Mouse (Mus musculus): ENCODE measurements around the gene Noxred1. TPM values are rescaled to one million over a fixed set of nuclear protein-coding genes. Genes with fewer than 3 reads are reported as not detected.

Gene Noxred1
- total and polyA plus RNA-seq, 3 experiments: 5.1 to 10.4 (median 6.9) TPM

DNA sequence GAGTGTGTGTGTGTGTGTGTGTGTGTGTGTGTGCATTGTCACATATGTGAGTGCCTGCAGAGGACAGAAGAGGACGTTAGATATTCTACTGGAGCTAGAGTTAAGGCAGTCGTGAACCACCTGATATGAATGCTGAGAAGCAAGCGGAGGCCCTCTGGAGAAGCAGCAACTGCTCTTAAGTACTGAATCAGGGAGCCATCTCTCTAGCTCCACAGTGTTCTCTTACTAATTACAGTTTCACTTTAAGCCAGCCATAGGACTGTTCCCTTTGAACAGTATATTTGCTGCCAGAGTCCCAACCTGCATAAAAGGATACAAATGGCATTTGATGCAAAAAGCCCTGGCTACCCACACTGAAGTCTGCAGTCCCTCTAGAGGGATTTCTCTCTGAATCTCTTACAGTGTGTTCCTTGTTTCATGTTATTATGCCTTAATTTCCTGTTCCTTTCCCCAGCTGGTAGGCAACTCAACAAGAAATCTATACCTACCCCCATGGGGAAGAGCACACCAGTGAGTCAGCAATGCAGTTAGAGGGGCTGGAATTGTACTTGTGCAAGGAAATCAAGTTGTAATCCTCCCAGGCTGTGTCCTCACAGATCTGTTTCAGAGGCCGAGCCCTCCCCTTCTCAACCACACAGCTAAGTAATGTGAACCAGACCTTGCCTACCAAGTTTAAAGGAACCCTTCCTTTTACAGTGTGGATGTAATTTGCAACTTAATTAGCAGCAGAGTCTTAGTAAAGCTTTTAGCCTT lies 63.2 kb downstream of the Noxred1 start:
- H3K27me3 ChIP-seq (replicated peaks): no peaks in the 10 kb centered on the region
- H3K4me1 ChIP-seq (ENCODE audit: control insufficient read depth in 1 of 2, insufficient read depth in 2 of 2): peaks cover 0 to 6% of the 10 kb centered on the region in 2 experiments; a peak in 2 of 4 replicates
- in situ Hi-C loops (cut with MboI; ENCODE audit: low pct_ligation_motif_present, low pct_unique_long_range_greater_than_20kb, low sequenced_read_pairs): no loop called here
- dilution Hi-C loops (cut with MboI; ENCODE audit: extremely low pct_ligation_motif_present, extremely low pct_unique_long_range_greater_than_20kb, low sequenced_read_pairs): no loop called here
- H3K36me3 ChIP-seq (replicated peaks in 1 of 2; ENCODE audit: control insufficient read depth in 1 of 2, insufficient read depth in 1 of 2, low read length in 1 of 2): peaks cover 79 to 97% of the 10 kb centered on the region in 2 experiments
- no peak overlapping the region for H3K27ac ChIP-seq (ENCODE audit: insufficient read depth, low read depth)
- peaks cover 12% of the 10 kb centered on the region; the same call in 1 of the 2 replicates for H3K79me2 ChIP-seq (replicated peaks; ENCODE audit: control insufficient read depth, extremely low read depth, insufficient read depth, poor library complexity, severe bottlenecking)
- no peak for DNase-seq (ENCODE audit: extremely low read depth)
- no peak for TF ChIP-seq TBP (conservative IDR thresholded peaks at IDR 0.05; ENCODE audit: low read depth, low read length)
- no peak for TF ChIP-seq ZNF384 (IDR thresholded peaks at IDR 0.05; ENCODE audit: low read depth, low read length)
- TF ChIP-seq MYC (IDR thresholded peaks at IDR 0.05; ENCODE audit: low read depth, low read length): no peak
- TF ChIP-seq JUND (conservative IDR thresholded peaks at IDR 0.05; ENCODE audit: low read depth, low read length): no peak
- no peak for TF ChIP-seq JUN (IDR thresholded peaks at IDR 0.05; ENCODE audit: insufficient read depth, low read depth, low read length)
- no peak for TF ChIP-seq SIN3A (IDR thresholded peaks at IDR 0.05; ENCODE audit: low read length)
- no peak for TF ChIP-seq RAD21 (IDR thresholded peaks at IDR 0.05; ENCODE audit: low read depth, low read length)
- TF ChIP-seq CHD2 (IDR thresholded peaks at IDR 0.05; ENCODE audit: low read length): no peak
- no peak for TF ChIP-seq MEF2A (IDR thresholded peaks at IDR 0.05; ENCODE audit: borderline replicate concordance, low read depth, low read length)
- TF ChIP-seq CTCF (conservative IDR thresholded peaks at IDR 0.05 in 1 of 2, IDR thresholded peaks at IDR 0.05 in 1 of 2; ENCODE audit: low read depth in 2 of 2, low read length in 2 of 2): no peak
- no peak for TF ChIP-seq POLR2AphosphoS2 (IDR thresholded peaks at IDR 0.05; ENCODE audit: low read depth, low read length)
- TF ChIP-seq TCF12 (IDR thresholded peaks at IDR 0.05; ENCODE audit: low read depth, low read length): no peak
- no peak for TF ChIP-seq ETS1 (conservative IDR thresholded peaks at IDR 0.05; ENCODE audit: low read depth, low read length)
- no peak for TF ChIP-seq HCFC1 (IDR thresholded peaks at IDR 0.05; ENCODE audit: low read depth, low read length)
- TF ChIP-seq ZC3H11A (IDR thresholded peaks at IDR 0.05; ENCODE audit: low read depth, low read length): no peak
- no peak for TF ChIP-seq MAZ (IDR thresholded peaks at IDR 0.05; ENCODE audit: low read depth, low read length)
- TF ChIP-seq MAFK (IDR thresholded peaks at IDR 0.05; ENCODE audit: insufficient replicate concordance, low read length): no peak
- no peak for TF ChIP-seq KAT2A (IDR thresholded peaks at IDR 0.05; ENCODE audit: insufficient replicate concordance, low read length)
- TF ChIP-seq POLR2A (IDR thresholded peaks at IDR 0.05; ENCODE audit: low read depth, low read length): no peak
- no peak for TF ChIP-seq CHD1 (IDR thresholded peaks at IDR 0.05; ENCODE audit: low read depth, low read length)
- H3K9me3 ChIP-seq (replicated peaks; ENCODE audit: low read length): no peaks in the 10 kb centered on the region
- H3K4me3 ChIP-seq (replicated peaks in 1 of 3; ENCODE audit: low read depth in 2 of 3, low read length in 2 of 3, poor library complexity in 1 of 3): no peak overlapping the region
- H3K9ac ChIP-seq (ENCODE audit: insufficient read depth, low read depth): no peak overlapping the region
- H3K4me2 ChIP-seq (ENCODE audit: insufficient read depth, low read depth, poor library complexity, severe bottlenecking): no peak overlapping the region

Other genes with a start within 250 kb of the Noxred1 start
- not detected in 2 replicates for gene Zdhhc22, start 248.3 kb downstream of the Noxred1 start, total RNA-seq (2012; rRNA removed)
- gene Zdhhc22, start 248.3 kb downstream of the Noxred1 start, total RNA-seq (2014; rRNA removed): not detected in 2 replicates
- not detected in 2 replicates for gene Zdhhc22, start 248.3 kb downstream of the Noxred1 start, polyA plus RNA-seq (2012; ENCODE audit: insufficient read length, low read depth)
- gene Tmem63c, start 217.4 kb downstream of the Noxred1 start, total RNA-seq (2012; rRNA removed): 0.04 and 0.08 TPM in 2 replicates
- 0.11 and 0.23 TPM in 2 replicates for gene Tmem63c, start 217.4 kb downstream of the Noxred1 start, total RNA-seq (2014; rRNA removed)
- gene Tmem63c, start 217.4 kb downstream of the Noxred1 start, polyA plus RNA-seq (2012; ENCODE audit: insufficient read length, low read depth): 0.34 and 0.53 TPM in 2 replicates
- gene Ngb, start 136.2 kb downstream of the Noxred1 start, total RNA-seq (2012; rRNA removed): 0.08 TPM in 1 of 2 replicates, not detected in the other
- 0.23 TPM in 1 of 2 replicates, not detected in the other for gene Ngb, start 136.2 kb downstream of the Noxred1 start, total RNA-seq (2014; rRNA removed)
- 0.15 TPM in 1 of 2 replicates, not detected in the other for gene Ngb, start 136.2 kb downstream of the Noxred1 start, polyA plus RNA-seq (2012; ENCODE audit: insufficient read length, low read depth)
- gene Gstz1, start 91.6 kb downstream of the Noxred1 start, total RNA-seq (2012; rRNA removed): 16.7 and 22.3 TPM in 2 replicates
- 26.8 and 27.5 TPM in 2 replicates for gene Gstz1, start 91.6 kb downstream of the Noxred1 start, total RNA-seq (2014; rRNA removed)
- 19.7 and 20.5 TPM in 2 replicates for gene Gstz1, start 91.6 kb downstream of the Noxred1 start, polyA plus RNA-seq (2012; ENCODE audit: insufficient read length, low read depth)
- 12.4 and 12.8 TPM in 2 replicates for gene Pomt2, start 90.8 kb downstream of the Noxred1 start, total RNA-seq (2012; rRNA removed)
- gene Pomt2, start 90.8 kb downstream of the Noxred1 start, total RNA-seq (2014; rRNA removed): 11.7 and 12.0 TPM in 2 replicates
- 10.5 and 11.6 TPM in 2 replicates for gene Pomt2, start 90.8 kb downstream of the Noxred1 start, polyA plus RNA-seq (2012; ENCODE audit: insufficient read length, low read depth)
- 0.97 and 1.1 TPM in 2 replicates for gene Samd15, start 39.0 kb downstream of the Noxred1 start, total RNA-seq (2012; rRNA removed)
- 0.28 and 1.8 TPM in 2 replicates for gene Samd15, start 39.0 kb downstream of the Noxred1 start, total RNA-seq (2014; rRNA removed)
- gene Samd15, start 39.0 kb downstream of the Noxred1 start, polyA plus RNA-seq (2012; ENCODE audit: insufficient read length, low read depth): 2.8 and 3.9 TPM in 2 replicates
- 27.3 and 29.1 TPM in 2 replicates for gene Tmed8, start 38.3 kb downstream of the Noxred1 start, total RNA-seq (2012; rRNA removed)
- gene Tmed8, start 38.3 kb downstream of the Noxred1 start, total RNA-seq (2014; rRNA removed): 27.9 and 29.3 TPM in 2 replicates
- 29.4 and 34.8 TPM in 2 replicates for gene Tmed8, start 38.3 kb downstream of the Noxred1 start, polyA plus RNA-seq (2012; ENCODE audit: insufficient read length, low read depth)
- 32.1 and 33.7 TPM in 2 replicates for gene Vipas39, start 27.5 kb upstream of the Noxred1 start, total RNA-seq (2012; rRNA removed)
- 44.4 and 47.2 TPM in 2 replicates for gene Vipas39, start 27.5 kb upstream of the Noxred1 start, total RNA-seq (2014; rRNA removed)
- gene Vipas39, start 27.5 kb upstream of the Noxred1 start, polyA plus RNA-seq (2012; ENCODE audit: insufficient read length, low read depth): 27.9 and 30.2 TPM in 2 replicates
- gene Ahsa1, start 27.7 kb upstream of the Noxred1 start, total RNA-seq (2012; rRNA removed): 288 and 397 TPM in 2 replicates
- gene Ahsa1, start 27.7 kb upstream of the Noxred1 start, total RNA-seq (2014; rRNA removed): 456 and 483 TPM in 2 replicates
- 392 and 523 TPM in 2 replicates for gene Ahsa1, start 27.7 kb upstream of the Noxred1 start, polyA plus RNA-seq (2012; ENCODE audit: insufficient read length, low read depth)
- gene Ism2, start 61.0 kb upstream of the Noxred1 start, total RNA-seq (2012; rRNA removed): 0.08 TPM in 2 replicates
- gene Ism2, start 61.0 kb upstream of the Noxred1 start, total RNA-seq (2014; rRNA removed): not detected in 2 replicates
- 0.16 TPM in 1 of 2 replicates, not detected in the other for gene Ism2, start 61.0 kb upstream of the Noxred1 start, polyA plus RNA-seq (2012; ENCODE audit: insufficient read length, low read depth)
- 37.1 and 37.4 TPM in 2 replicates for gene Sptlc2, start 149.6 kb upstream of the Noxred1 start, total RNA-seq (2012; rRNA removed)
- 49.2 and 56.5 TPM in 2 replicates for gene Sptlc2, start 149.6 kb upstream of the Noxred1 start, total RNA-seq (2014; rRNA removed)
- gene Sptlc2, start 149.6 kb upstream of the Noxred1 start, polyA plus RNA-seq (2012; ENCODE audit: insufficient read length, low read depth): 68.6 and 72.2 TPM in 2 replicates
- gene Slirp, start 205.2 kb upstream of the Noxred1 start, total RNA-seq (2012; rRNA removed): 117 and 159 TPM in 2 replicates
- 138 and 180 TPM in 2 replicates for gene Slirp, start 205.2 kb upstream of the Noxred1 start, total RNA-seq (2014; rRNA removed)
- gene Slirp, start 205.2 kb upstream of the Noxred1 start, polyA plus RNA-seq (2012; ENCODE audit: insufficient read length, low read depth): 261 and 271 TPM in 2 replicates
- gene Alkbh1, start 205.3 kb upstream of the Noxred1 start, total RNA-seq (2012; rRNA removed): 26.8 and 31.7 TPM in 2 replicates
- gene Alkbh1, start 205.3 kb upstream of the Noxred1 start, total RNA-seq (2014; rRNA removed): 39.1 and 54.1 TPM in 2 replicates
- 32.8 and 37.3 TPM in 2 replicates for gene Alkbh1, start 205.3 kb upstream of the Noxred1 start, polyA plus RNA-seq (2012; ENCODE audit: insufficient read length, low read depth)
- gene Snw1, start 233.5 kb upstream of the Noxred1 start, total RNA-seq (2012; rRNA removed): 78.0 and 93.6 TPM in 2 replicates
- gene Snw1, start 233.5 kb upstream of the Noxred1 start, total RNA-seq (2014; rRNA removed): 116 and 126 TPM in 2 replicates
- gene Snw1, start 233.5 kb upstream of the Noxred1 start, polyA plus RNA-seq (2012; ENCODE audit: insufficient read length, low read depth): 96.8 and 113 TPM in 2 replicates

Data from CH12.LX (cell line).